Mouse (Mus musculus) kidney, postnatal 14 days (tissue): Measurements from ENCODE around the gene Prkaa2.

Experiments
- DNase-seq: peaks from one replicate; pipeline ENCODE4 v3.0.0; 2022; ENCODE audit warnings: mixed read lengths

Gene Prkaa2

DNA sequence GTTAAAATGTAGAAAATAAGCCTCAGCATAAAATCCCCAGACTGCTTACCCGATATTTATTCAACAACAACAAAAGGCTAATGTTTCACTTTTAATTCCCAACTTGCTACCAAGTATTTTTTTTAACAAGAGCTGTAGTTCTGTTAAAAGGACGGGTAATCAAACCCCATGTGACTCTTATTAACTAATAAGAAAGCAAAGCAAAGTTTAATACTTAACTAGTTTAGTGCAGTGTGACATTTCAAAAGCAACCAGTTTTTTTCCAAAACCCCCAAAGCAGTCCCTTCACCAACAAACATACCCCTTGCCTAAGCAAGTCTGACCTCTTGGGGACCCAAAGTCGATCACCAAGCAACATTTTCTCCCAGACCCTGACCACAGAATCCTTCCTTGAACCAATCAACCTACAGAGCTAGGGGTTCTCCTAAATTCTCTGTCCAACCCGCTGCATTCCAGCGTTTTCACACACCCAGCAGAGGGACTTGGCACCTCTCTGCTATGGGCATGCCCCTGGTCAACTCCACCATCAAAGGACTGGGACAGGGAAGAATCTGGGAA lies 970 bp downstream of the Prkaa2 start:
- DNase-seq: peak; percentile 57

DNA sequence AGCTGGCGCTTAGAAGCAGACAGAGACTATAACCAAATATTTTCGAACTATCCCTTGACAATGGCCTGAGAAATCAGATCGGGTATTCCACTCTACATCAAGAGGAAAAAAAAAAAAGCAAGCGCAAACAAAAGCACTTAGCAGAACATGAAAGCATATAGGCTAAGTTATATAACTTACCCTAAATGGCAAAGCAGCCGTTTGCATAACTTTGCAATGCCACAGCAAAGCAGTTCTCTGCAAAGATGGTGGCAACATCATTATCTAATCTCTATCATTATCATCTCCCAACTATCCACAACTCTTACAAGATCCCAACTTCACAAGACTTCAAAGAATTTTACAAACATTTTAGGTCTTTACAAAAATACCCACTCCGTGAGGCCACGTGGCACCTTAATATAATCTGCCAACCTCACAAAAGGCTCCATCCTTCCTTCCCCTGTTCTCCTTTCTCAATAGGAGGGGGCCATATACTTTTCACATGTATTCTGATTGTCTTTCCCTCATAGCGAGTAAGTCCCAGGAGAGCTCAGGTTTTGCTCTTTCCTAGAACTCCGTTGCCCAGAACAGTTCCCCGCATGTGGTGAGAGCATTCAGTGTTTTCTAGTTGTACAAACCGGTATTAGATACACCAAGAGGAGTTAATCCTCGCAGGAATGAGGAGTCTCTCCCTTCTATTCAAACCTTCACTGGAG lies 1.6 kb downstream of the Prkaa2 start:
- peak; percentile 13 for DNase-seq

- DNase-seq: no peak
Measured at GRCm38 (mm10) chr4:105104099-105104872, 5.4 kb downstream of the Prkaa2 start.

DNA sequence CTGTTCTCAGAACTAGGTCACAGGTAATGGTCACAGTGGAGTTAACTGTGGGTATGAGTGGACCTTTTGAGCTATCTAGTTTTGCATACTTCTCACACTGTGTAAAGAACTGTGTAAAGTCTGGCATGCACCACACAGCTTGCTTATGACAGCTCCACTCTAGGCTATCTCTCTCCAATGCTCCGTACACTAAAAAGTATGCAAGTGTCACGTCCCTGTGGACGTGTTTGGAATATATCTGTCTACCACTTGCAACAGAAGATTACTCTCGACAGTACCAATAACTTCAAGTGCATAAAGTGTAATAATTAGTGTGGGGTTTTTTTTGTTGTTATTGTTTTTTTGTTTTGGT lies 8.4 kb downstream of the Prkaa2 start:
- DNase-seq: no peak

GRCm38 (mm10) chr4:105100508-105101336 lies 9.0 kb downstream of the Prkaa2 start:
- DNase-seq: peak; percentile 21

GRCm38 (mm10) chr4:105098660-105099059 lies 11.0 kb downstream of the Prkaa2 start:
- DNase-seq: no peak

- DNase-seq: no peak
Measured at GRCm38 (mm10) chr4:105098158-105098557, 11.5 kb downstream of the Prkaa2 start.

GRCm38 (mm10) chr4:105095316-105095715 lies 14.4 kb downstream of the Prkaa2 start:
- DNase-seq: peak; percentile 71

DNA sequence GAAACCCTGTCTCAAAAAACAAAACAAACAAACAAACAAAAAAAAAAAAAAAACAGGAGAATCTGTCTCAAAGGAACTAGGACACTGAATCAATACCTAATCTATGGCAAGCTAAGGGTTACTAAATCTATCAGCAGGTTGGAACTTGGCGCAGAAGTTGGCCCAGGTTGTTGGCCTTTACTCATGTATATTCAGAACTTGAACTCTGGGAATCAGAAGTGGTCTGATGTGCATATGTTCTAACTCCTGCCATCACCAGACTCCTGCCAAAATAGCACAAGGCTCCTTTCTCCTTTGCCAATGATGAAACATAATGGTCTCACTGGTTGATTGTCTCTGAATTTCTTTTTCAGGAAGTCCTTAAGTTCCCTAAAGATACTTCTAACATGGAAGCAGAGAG lies 15.7 kb downstream of the Prkaa2 start:
- DNase-seq: no peak

- DNase-seq: no peak
Measured at GRCm38 (mm10) chr4:105090417-105090816, 19.3 kb downstream of the Prkaa2 start.

- no peak for DNase-seq
Measured at GRCm38 (mm10) chr4:105089386-105089785, 20.3 kb downstream of the Prkaa2 start.

DNA sequence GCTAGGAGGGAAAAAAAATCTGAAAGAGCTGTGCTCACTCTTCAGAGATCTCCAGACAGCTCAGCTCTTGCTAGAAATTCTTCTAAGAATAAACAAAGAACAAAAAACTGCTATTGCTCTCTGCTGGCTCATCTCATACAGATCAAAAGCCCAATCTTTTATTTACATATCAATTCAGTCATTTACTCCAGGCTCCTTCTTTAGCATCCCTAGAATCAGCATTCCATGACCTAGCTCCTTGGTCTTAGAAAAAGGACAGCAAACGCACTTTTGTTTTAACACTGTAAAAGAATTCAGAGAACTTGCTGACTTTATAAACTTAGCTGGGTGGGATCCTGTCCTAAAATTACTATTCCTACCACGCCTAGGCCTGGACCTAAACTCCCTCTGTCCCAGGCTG lies 21.0 kb downstream of the Prkaa2 start:
- no peak for DNase-seq

- peak; percentile 48 for DNase-seq
Measured at GRCm38 (mm10) chr4:105076152-105076551, 33.5 kb downstream of the Prkaa2 start.

GRCm38 (mm10) chr4:105071761-105072427 lies 37.8 kb downstream of the Prkaa2 start:
- peak; percentile 36 for DNase-seq

- DNase-seq: peak; percentile 86
Measured at GRCm38 (mm10) chr4:105070982-105071381, 38.7 kb downstream of the Prkaa2 start.

GRCm38 (mm10) chr4:105051291-105051690 lies 58.4 kb downstream of the Prkaa2 start:
- DNase-seq: no peak

DNA sequence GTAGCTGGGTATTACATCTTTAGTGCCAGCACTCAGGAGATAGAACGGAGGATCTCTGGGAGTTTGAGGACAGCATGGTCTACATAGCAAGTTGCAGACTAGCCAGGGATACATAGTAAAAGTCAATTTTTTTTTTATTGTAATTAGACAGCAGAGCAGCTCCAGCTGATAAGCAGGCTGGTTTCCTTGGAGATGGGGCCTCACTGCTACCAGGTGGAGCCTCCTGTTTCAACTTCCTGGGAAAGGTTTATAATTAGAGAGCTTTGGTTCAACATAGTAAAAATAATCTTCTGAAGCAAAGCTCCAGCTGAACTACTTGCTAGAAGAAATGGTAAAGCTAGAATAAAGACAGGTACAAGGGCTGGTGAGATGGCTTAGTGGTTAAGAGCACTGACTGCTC lies 59.6 kb downstream of the Prkaa2 start:
- no peak for DNase-seq

- DNase-seq: no peak
Measured at GRCm38 (mm10) chr4:105034259-105034658, 75.4 kb downstream of the Prkaa2 start.

DNA sequence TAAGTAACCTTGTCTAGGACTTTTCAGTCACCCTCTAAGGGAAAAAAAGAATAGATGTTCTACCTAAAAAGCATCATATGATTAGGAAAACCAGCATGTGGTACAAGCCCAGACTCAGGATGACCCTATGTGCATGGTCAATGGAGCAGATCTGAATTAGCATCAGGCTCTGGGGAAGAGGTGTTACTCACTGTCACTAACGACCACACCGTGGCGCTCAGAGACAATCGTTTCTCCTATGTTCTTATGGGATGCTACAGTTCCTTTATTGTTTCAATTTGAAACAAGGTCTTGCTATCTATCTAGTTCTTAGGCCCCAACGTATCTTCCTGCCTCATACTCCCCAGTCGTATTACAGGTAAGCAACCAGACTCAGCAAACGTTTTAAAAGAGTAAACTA lies 76.5 kb downstream of the Prkaa2 start:
- DNase-seq: peak; percentile 25

DNA sequence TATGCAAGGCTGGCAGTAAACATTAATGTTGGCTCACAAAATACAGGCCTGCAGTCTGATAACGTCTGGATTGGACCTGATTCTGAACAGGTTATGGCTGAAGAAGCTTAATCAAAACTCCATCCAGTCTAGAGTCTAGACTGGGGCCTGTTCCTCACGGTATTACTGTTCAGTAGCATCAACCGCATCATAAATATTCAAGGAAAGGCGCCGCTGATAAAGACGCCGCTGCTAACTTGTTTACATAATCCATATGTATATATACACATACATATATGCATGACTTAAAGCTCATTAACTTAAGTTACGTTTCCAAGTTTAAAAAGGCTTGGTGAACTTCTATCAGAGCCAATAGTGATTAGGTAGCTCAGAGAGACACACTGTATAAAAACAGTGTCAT lies 78.6 kb downstream of the Prkaa2 start:
- no peak for DNase-seq

DNA sequence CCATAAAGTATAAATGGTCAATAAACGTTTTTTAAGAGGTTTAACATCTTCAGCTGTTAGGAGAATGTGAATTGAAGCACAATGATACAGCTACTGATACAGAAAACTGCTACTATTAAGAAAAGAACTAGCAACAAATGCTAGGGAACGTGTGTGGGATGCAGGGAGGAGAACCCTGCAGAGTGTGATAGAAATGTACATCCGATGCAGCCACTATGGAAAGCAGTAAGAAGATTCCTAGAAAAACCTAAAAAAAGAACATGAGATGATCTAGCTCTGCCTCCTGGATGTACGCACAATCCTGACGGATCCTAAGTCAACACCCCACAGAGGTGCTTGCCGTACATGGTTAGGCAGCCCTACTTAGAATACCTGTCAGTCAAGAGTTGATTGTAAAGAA lies 82.4 kb downstream of the Prkaa2 start:
- no peak for DNase-seq

- no peak for DNase-seq
Measured at GRCm38 (mm10) chr4:105016006-105016613, 93.6 kb downstream of the Prkaa2 start.
